Mouse (Mus musculus) neural tube, embryonic 13.5 days (tissue): ENCODE measurements around the gene Tfpt. TPM values are rescaled to one million over a fixed set of nuclear protein-coding genes. Genes with fewer than 3 reads are reported as not detected.
"Not testable (repeated sequence)": the region's sequence is repeated elsewhere in the genome, so short reads cannot be mapped to it uniquely, and the experiment has no call there.

ENCODE experiments used
- ATAC-seq: fragments of 200-750 bp; cut with Nextera tagmentation; 2 replicates; pipeline ENCODE4 v1.8.0; 2017; ENCODE audit warnings: low read depth, mild to moderate bottlenecking, moderate TSS enrichment, moderate library complexity
- H3K27ac ChIP-seq: fragments of 300-500 bp; sonication (generic); replicated peaks from 2 replicates; pipeline ENCODE4 v1.5.1; 2015; ENCODE audit warnings: moderate library complexity, mild to moderate bottlenecking, inconsistent platforms
- H3K27me3 ChIP-seq: fragments of 300-500 bp; sonication (generic); 2 replicates; pipeline ENCODE4 v1.6.1; 2015; ENCODE audit warnings: mild to moderate bottlenecking, inconsistent platforms
- H3K36me3 ChIP-seq: fragments of 300-500 bp; sonication (generic); 2 replicates; pipeline ENCODE4 v1.6.1; 2015; ENCODE audit warnings: mild to moderate bottlenecking, inconsistent platforms
- H3K4me1 ChIP-seq: fragments of 300-500 bp; sonication (generic); replicated peaks from 2 replicates; pipeline ENCODE4 v1.6.1; 2015; ENCODE audit warnings: inconsistent platforms
- H3K4me2 ChIP-seq: fragments of 300-500 bp; sonication (generic); 2 replicates; pipeline ENCODE4 v1.6.1; 2015; ENCODE audit warnings: inconsistent platforms, mild to moderate bottlenecking, moderate library complexity
- H3K4me3 ChIP-seq: fragments of 300-500 bp; sonication (generic); 2 replicates; pipeline ENCODE4 v1.5.1; 2015; ENCODE audit warnings: mild to moderate bottlenecking, inconsistent platforms
- H3K9ac ChIP-seq: fragments of 300-500 bp; sonication (generic); 2 replicates; pipeline ENCODE4 v1.6.1; 2015; ENCODE audit warnings: moderate library complexity, mild to moderate bottlenecking, inconsistent platforms
- H3K9me3 ChIP-seq: fragments of 300-500 bp; sonication (generic); 2 replicates; pipeline ENCODE4 v1.6.1; 2016; ENCODE audit warnings: inconsistent platforms
- WGBS: fragments of 180-500 bp; shearing (Covaris S2); methylation state at CpG from one replicate; pipeline ENCODE4 v1.1.7; 2015; 5-methylcytosine and 5-hydroxymethylcytosine counted together
- polyA plus RNA-seq: library from polyadenylated mRNA; unstranded; fragments of >200 nt; fragmentation: Nextera tagmentation; extraction: Ambion mirVana; gene quantifications from 2 replicates; pipeline ENCODE4 v1.2.1, GENCODE M21; 2015

Gene Tfpt
- polyA plus RNA-seq, 1 experiment from 2014 or later: 34.4 TPM

DNA sequence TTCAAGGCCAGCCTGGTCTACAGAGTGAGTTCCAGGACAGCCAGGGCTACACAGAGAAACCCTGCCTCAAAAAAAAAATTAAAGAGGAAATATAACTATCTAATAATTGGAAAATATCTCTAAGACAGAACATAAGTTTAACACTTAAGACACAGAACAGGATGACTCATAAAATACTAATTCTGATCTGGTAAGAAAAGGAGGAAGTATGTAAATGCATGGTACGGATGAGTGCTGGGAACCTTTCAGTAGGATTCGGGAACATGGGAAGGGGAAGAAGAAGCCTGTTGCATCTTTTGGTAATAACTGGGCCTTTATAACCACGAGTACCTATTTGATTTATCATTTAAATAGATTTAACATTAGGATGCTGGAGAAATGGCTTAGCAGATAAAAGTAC lies 15.7 kb downstream of the Tfpt start:
- Histone ChIP-seq H3K4me3 (no peak overlapping the region), H3K4me1 (peaks cover 13% of the 10 kb centered on the region), H3K36me3 (no peaks in the 10 kb centered on the region), H3K27ac (no peak overlapping the region), H3K9me3 (no peaks in the 10 kb centered on the region), H3K4me2 (no peak overlapping the region), H3K27me3 (no peaks in the 10 kb centered on the region), H3K9ac (no peak overlapping the region)
- ATAC-seq: no peak
- 72% methylated on average over 3 of the region's 3 CpGs for WGBS

- no peak overlapping the region for H3K9ac ChIP-seq
- H3K9me3 ChIP-seq: no peaks in the 10 kb centered on the region
- ATAC-seq: no peak
- H3K4me3 ChIP-seq: no peak overlapping the region
- H3K27ac ChIP-seq: no peak overlapping the region
- 91% methylated on average over 13 of the region's 13 CpGs for WGBS
- no peaks in the 10 kb centered on the region for H3K4me1 ChIP-seq
- no peaks in the 10 kb centered on the region for H3K36me3 ChIP-seq
- no peak overlapping the region for H3K4me2 ChIP-seq
- H3K27me3 ChIP-seq: no peaks in the 10 kb centered on the region
Observed at GRCm38 (mm10) chr7:3611006-3611405, 18.7 kb downstream of the Tfpt start.

- ATAC-seq: no peak
- Histone ChIP-seq H3K4me3 (no peak overlapping the region), H3K27ac (no peak overlapping the region), H3K9me3 (no peaks in the 10 kb centered on the region), H3K4me1 (no peaks in the 10 kb centered on the region), H3K4me2 (no peak overlapping the region), H3K27me3 (no peaks in the 10 kb centered on the region), H3K9ac (no peak overlapping the region), H3K36me3 (no peaks in the 10 kb centered on the region)
- WGBS: 90% methylated on average over 3 of the region's 3 CpGs
Observed at GRCm38 (mm10) chr7:3610437-3610836, 19.3 kb downstream of the Tfpt start.

DNA sequence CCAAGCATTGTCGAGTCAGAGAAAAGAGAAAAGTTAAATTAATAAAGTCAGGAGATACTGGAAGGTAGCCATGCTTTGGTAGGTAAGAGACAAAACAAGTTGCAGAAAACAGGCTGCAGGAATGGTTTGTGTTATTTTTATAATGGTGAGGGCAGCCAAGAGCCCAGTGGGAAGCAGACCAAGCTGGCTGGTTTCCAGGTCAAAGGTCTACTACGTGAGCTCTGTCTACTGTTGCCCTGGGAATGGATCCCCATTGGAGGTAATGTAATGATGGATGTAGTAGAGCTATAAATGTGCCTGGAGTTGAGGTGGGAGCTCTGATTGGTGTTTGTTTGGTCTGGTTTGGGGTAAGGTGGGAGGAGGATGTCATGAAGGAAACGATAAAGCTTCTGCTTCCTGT lies 20.6 kb downstream of the Tfpt start:
- ATAC-seq: no peak
- Histone ChIP-seq H3K9ac (no peak overlapping the region), H3K36me3 (no peaks in the 10 kb centered on the region), H3K4me1 (no peaks in the 10 kb centered on the region), H3K4me3 (no peak overlapping the region), H3K4me2 (no peak overlapping the region), H3K27me3 (no peaks in the 10 kb centered on the region), H3K9me3 (no peaks in the 10 kb centered on the region), H3K27ac (no peak overlapping the region)
- 60% methylated on average over 3 of the region's 3 CpGs for WGBS

DNA sequence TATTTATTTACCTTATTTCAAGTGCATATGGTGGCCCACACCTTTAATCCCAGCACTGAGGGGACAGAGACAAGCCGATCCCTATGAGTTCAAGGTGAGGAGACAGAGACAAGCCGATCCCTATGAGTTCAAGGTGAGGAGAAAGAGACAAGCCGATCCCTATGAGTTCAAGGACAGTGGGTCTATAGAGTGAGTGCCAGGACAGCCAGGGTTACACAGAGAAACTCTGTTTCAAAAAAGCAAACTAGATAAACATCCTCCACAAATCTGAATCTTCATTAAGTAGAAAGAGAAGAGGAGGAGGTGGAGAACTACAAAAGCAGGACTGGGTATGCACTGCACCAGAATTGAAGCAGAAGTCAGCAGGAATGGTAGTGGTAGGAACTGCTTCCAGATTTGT lies 21.1 kb downstream of the Tfpt start:
- WGBS: 96% methylated on average over 3 of the region's 3 CpGs
- H3K4me2 ChIP-seq: no peak overlapping the region

DNA sequence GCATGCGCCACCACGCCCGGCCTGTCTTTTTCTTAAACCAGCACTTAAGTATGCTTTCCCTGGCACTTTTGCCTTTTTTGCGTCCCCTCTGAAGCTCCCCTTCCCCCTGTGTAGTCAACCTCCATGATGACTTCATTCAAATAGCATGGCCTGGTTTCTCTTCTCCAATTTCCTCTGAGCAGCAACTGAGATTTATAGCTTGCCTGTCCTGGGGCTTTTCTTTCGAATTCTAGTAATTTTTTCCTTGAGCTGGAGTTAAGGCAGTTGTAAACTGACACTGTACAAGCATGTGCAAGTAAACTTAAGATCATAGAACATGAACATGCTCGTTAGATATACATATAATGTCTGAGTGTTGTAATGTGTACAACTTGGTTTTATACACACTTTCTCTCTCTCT lies 22.3 kb downstream of the Tfpt start:
- H3K27ac ChIP-seq: no peak overlapping the region
- no peaks in the 10 kb centered on the region for H3K36me3 ChIP-seq
- H3K27me3 ChIP-seq: no peaks in the 10 kb centered on the region
- ATAC-seq: no peak
- no peaks in the 10 kb centered on the region for H3K4me1 ChIP-seq
- H3K9me3 ChIP-seq: no peaks in the 10 kb centered on the region
- no peak overlapping the region for H3K4me2 ChIP-seq
- H3K9ac ChIP-seq: no peak overlapping the region
- no peak overlapping the region for H3K4me3 ChIP-seq
- WGBS: 89% methylated on average over 6 of the region's 6 CpGs

More for the DNA sequence above, 21.1 kb downstream of the Tfpt start:
- Histone ChIP-seq H3K4me1 (no peaks in the 10 kb centered on the region), H3K9me3 (no peaks in the 10 kb centered on the region), H3K36me3 (no peaks in the 10 kb centered on the region), H3K9ac (no peak overlapping the region), H3K27me3 (no peaks in the 10 kb centered on the region), H3K27ac (no peak overlapping the region), H3K4me3 (no peak overlapping the region)
- ATAC-seq: no peak

DNA sequence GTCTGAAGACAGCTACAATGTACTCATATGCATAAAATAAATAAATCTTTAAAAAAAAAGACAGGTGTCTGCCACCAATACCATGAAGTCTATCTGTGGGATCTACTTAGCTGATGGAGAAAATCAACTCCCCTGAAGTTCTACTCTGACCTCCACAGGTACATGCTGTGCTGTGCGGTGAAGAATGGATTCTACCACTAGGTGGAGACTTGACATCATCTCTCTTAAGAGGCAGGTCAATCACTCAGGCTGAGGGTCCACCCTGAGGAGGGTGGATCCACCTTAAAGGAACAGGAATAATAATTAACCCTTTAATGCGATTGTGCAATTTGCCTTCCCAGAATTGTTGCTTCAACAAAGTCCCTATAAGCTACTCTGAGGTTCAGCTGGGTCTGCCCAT lies 22.9 kb downstream of the Tfpt start:
- peak; percentile 56; the same call in 1 of the 2 replicates for ATAC-seq
- Histone ChIP-seq H3K4me1 (no peaks in the 10 kb centered on the region), H3K9me3 (no peaks in the 10 kb centered on the region), H3K27ac (no peak overlapping the region), H3K27me3 (no peaks in the 10 kb centered on the region), H3K36me3 (no peaks in the 10 kb centered on the region), H3K4me3 (no peak overlapping the region), H3K4me2 (no peak overlapping the region), H3K9ac (no peak overlapping the region)
- WGBS: 13% methylated on average over 2 of the region's 2 CpGs

- H3K9me3 ChIP-seq: no peaks in the 10 kb centered on the region
- no peak overlapping the region for H3K27ac ChIP-seq
- no peaks in the 10 kb centered on the region for H3K36me3 ChIP-seq
- 12% methylated on average over 4 of the region's 4 CpGs for WGBS
- ATAC-seq: peak; percentile 71
- H3K27me3 ChIP-seq: no peaks in the 10 kb centered on the region
- no peak overlapping the region for H3K4me2 ChIP-seq
- no peak overlapping the region for H3K9ac ChIP-seq
- no peak overlapping the region for H3K4me3 ChIP-seq
- H3K4me1 ChIP-seq: no peaks in the 10 kb centered on the region
Observed at GRCm38 (mm10) chr7:3601119-3601518, 28.6 kb downstream of the Tfpt start.

- not testable (repeated sequence) for H3K9me3 ChIP-seq, H3K36me3 ChIP-seq, H3K4me1 ChIP-seq, H3K27ac ChIP-seq, H3K4me3 ChIP-seq, H3K27me3 ChIP-seq, H3K9ac ChIP-seq, ATAC-seq, H3K4me2 ChIP-seq
- WGBS: 50% methylated on average over 1 of the region's 1 CpGs
Observed at GRCm38 (mm10) chr7:3597755-3598154, 32.0 kb downstream of the Tfpt start.

- no peak for ATAC-seq
- no peaks in the 10 kb centered on the region for H3K9me3 ChIP-seq
- H3K4me3 ChIP-seq: no peak overlapping the region
- H3K4me1 ChIP-seq: no peaks in the 10 kb centered on the region
- no peaks in the 10 kb centered on the region for H3K27me3 ChIP-seq
- 19% methylated on average over 9 of the region's 9 CpGs for WGBS
- no peaks in the 10 kb centered on the region for H3K36me3 ChIP-seq
- H3K27ac ChIP-seq: no peak overlapping the region
- peak overlapping the region; percentile 18; the same call in 1 of the 2 replicates for H3K4me2 ChIP-seq
- H3K9ac ChIP-seq: no peak overlapping the region
Observed at GRCm38 (mm10) chr7:3595146-3595545, 34.6 kb downstream of the Tfpt start.

DNA sequence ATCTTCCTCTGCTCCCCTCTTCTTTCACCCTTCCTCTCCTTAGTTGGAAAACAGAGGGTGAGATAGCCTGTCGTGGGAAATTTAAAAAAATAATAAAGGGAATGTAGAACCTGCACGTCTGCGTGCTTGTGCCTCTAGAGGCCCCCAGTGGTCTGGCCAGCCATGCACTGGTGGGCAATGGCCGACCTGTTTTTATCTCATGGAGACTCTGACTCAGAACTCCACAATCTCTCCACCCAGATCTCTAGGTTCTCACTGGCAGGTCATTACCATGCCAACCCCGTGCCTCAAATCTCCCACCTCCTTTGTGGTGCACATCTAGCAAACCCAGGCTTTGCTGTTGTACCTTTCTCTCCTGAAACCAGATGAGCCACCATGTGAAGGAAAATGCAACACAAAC lies 35.0 kb downstream of the Tfpt start:
- H3K4me2 ChIP-seq: 0 out of 2 replicates have a peak overlapping the region, but pooled peaks have one; percentile 18
- no peaks in the 10 kb centered on the region for H3K36me3 ChIP-seq

DNA sequence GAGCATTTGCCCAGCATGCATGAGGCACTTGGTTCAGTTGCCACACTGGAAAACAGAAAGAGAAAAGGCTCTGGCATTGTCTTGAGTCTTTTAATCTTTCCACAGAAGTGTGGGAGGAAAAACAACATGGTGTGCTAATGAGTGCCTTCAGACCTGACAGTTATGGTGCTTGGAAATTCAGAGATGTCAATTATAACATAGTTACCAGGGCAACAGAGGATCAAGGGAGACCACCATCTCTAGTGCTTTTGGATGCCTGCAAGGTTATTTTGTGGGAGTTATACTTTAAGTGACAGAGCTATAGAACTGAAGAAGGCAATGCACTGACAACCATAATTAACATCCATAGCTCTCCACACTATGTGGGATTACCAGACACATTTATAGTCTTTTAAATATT lies 35.9 kb downstream of the Tfpt start:
- Histone ChIP-seq H3K4me1 (no peaks in the 10 kb centered on the region), H3K9ac (no peak overlapping the region), H3K4me3 (no peak overlapping the region), H3K4me2 (no peak overlapping the region), H3K9me3 (no peaks in the 10 kb centered on the region), H3K36me3 (no peaks in the 10 kb centered on the region), H3K27ac (no peak overlapping the region), H3K27me3 (no peaks in the 10 kb centered on the region)
- no peak for ATAC-seq

More for the DNA sequence above, 35.0 kb downstream of the Tfpt start:
- no peaks in the 10 kb centered on the region for H3K9me3 ChIP-seq
- no peak overlapping the region for H3K9ac ChIP-seq
- no peak for ATAC-seq
- no peak overlapping the region for H3K4me3 ChIP-seq
- no peak overlapping the region for H3K27ac ChIP-seq
- 29% methylated on average over 5 of the region's 5 CpGs for WGBS
- H3K4me1 ChIP-seq: no peaks in the 10 kb centered on the region
- no peaks in the 10 kb centered on the region for H3K27me3 ChIP-seq

- WGBS: 71% methylated on average over 1 of the region's 1 CpGs
- Histone ChIP-seq H3K4me2 (no peak overlapping the region), H3K36me3 (no peaks in the 10 kb centered on the region), H3K4me1 (no peaks in the 10 kb centered on the region), H3K9me3 (no peaks in the 10 kb centered on the region), H3K4me3 (no peak overlapping the region), H3K27me3 (no peaks in the 10 kb centered on the region), H3K27ac (no peak overlapping the region), H3K9ac (no peak overlapping the region)
- ATAC-seq: no peak
Observed at GRCm38 (mm10) chr7:3591534-3591933, 38.2 kb downstream of the Tfpt start.
